Mouse (Mus musculus): ENCODE results near the gene Dcun1d2.

- TF ChIP-seq CTCF (IDR thresholded peaks at IDR 0.05; ENCODE audit: extremely low read depth, insufficient read length, insufficient replicate concordance, low read depth, low read length) (no peak), POLR2A (IDR thresholded peaks at IDR 0.05; ENCODE audit: low read depth, low read length) (no peak)
Observed at GRCm38 (mm10) chr8:13305459-13305858, 17.5 kb upstream of the Dcun1d2 start.
